Mouse (Mus musculus): ENCODE results near the gene Myo7a. TPM values are rescaled to one million over a fixed set of nuclear protein-coding genes. Genes with fewer than 3 reads are reported as not detected.

Myo7a gene
- polyA plus RNA-seq, 1 experiment from 2014 or later = 9.7 TPM

- H3K27me3 ChIP-seq (ENCODE audit: control insufficient read depth, insufficient read depth, low read length) = no peaks in the 10 kb centered on the region
- 55% methylated on average over 5 of the region's 5 CpGs for WGBS
- H3K36me3 ChIP-seq (replicated peaks; ENCODE audit: control insufficient read depth, insufficient read depth, low read depth, low read length) = no peaks in the 10 kb centered on the region
- no peak overlapping the region for H3K4me2 ChIP-seq (ENCODE audit: low read depth, low read length)
- no peak overlapping the region for H3K9ac ChIP-seq (replicated peaks; ENCODE audit: low read length)
- H3K4me1 ChIP-seq (ENCODE audit: control insufficient read depth, insufficient read depth, low read length) = no peaks in the 10 kb centered on the region
- no peaks in the 10 kb centered on the region for H3K9me3 ChIP-seq (replicated peaks; ENCODE audit: control insufficient read depth, low read length)
- H3K27ac ChIP-seq (replicated peaks; ENCODE audit: low read depth, low read length) = no peak overlapping the region
- no peak for ATAC-seq (replicated peaks; ENCODE audit: insufficient number of reproducible peaks, low FRiP score, low TSS enrichment, low read depth)
- no peak overlapping the region for H3K4me3 ChIP-seq (ENCODE audit: low read depth, low read length)
- no peak for DNase-seq (ENCODE audit: low spot score)
Observed at GRCm38 (mm10) chr7:98157636-98158332, 38.5 kb upstream of the Myo7a start.

GRCm38 (mm10) chr7:98156280-98156665, 36.9 kb upstream of the Myo7a start:
- Histone ChIP-seq H3K27me3 (ENCODE audit: control insufficient read depth, insufficient read depth, low read length) (no peaks in the 10 kb centered on the region), H3K4me2 (ENCODE audit: low read depth, low read length) (no peak overlapping the region), H3K4me1 (ENCODE audit: control insufficient read depth, insufficient read depth, low read length) (no peaks in the 10 kb centered on the region), H3K4me3 (ENCODE audit: low read depth, low read length) (no peak overlapping the region), H3K27ac (replicated peaks; ENCODE audit: low read depth, low read length) (no peak overlapping the region), H3K9ac (replicated peaks; ENCODE audit: low read length) (no peak overlapping the region), H3K9me3 (replicated peaks; ENCODE audit: control insufficient read depth, low read length) (no peaks in the 10 kb centered on the region), H3K36me3 (replicated peaks; ENCODE audit: control insufficient read depth, insufficient read depth, low read depth, low read length) (no peaks in the 10 kb centered on the region)
- WGBS = 79% methylated on average over 3 of the region's 3 CpGs
- no peak for DNase-seq (ENCODE audit: low spot score)
- no peak for ATAC-seq (replicated peaks; ENCODE audit: insufficient number of reproducible peaks, low FRiP score, low TSS enrichment, low read depth)

GRCm38 (mm10) chr7:98155546-98156279, 36.4 kb upstream of the Myo7a start:
- DNase-seq (ENCODE audit: low spot score) (peak; percentile 78), ATAC-seq (replicated peaks; ENCODE audit: insufficient number of reproducible peaks, low FRiP score, low TSS enrichment, low read depth) (no peak)
- 29% methylated on average over 7 of the region's 8 CpGs for WGBS
- no peaks in the 10 kb centered on the region for H3K27me3 ChIP-seq (ENCODE audit: control insufficient read depth, insufficient read depth, low read length)
- H3K4me2 ChIP-seq (ENCODE audit: low read depth, low read length) = no peak overlapping the region
- H3K4me1 ChIP-seq (ENCODE audit: control insufficient read depth, insufficient read depth, low read length) = no peaks in the 10 kb centered on the region
- H3K4me3 ChIP-seq (ENCODE audit: low read depth, low read length) = no peak overlapping the region
- H3K36me3 ChIP-seq (replicated peaks; ENCODE audit: control insufficient read depth, insufficient read depth, low read depth, low read length) = no peaks in the 10 kb centered on the region
- no peak overlapping the region for H3K27ac ChIP-seq (replicated peaks; ENCODE audit: low read depth, low read length)
- H3K9me3 ChIP-seq (replicated peaks; ENCODE audit: control insufficient read depth, low read length) = no peaks in the 10 kb centered on the region
- H3K9ac ChIP-seq (replicated peaks; ENCODE audit: low read length) = no peak overlapping the region

- Histone ChIP-seq H3K9ac (replicated peaks; ENCODE audit: low read length) (no peak overlapping the region), H3K4me2 (ENCODE audit: low read depth, low read length) (no peak overlapping the region), H3K4me3 (ENCODE audit: low read depth, low read length) (no peak overlapping the region), H3K9me3 (replicated peaks; ENCODE audit: control insufficient read depth, low read length) (no peaks in the 10 kb centered on the region), H3K27ac (replicated peaks; ENCODE audit: low read depth, low read length) (no peak overlapping the region), H3K4me1 (ENCODE audit: control insufficient read depth, insufficient read depth, low read length) (no peaks in the 10 kb centered on the region), H3K36me3 (replicated peaks; ENCODE audit: control insufficient read depth, insufficient read depth, low read depth, low read length) (no peaks in the 10 kb centered on the region), H3K27me3 (ENCODE audit: control insufficient read depth, insufficient read depth, low read length) (no peaks in the 10 kb centered on the region)
- no peak for DNase-seq (ENCODE audit: low spot score)
- ATAC-seq (replicated peaks; ENCODE audit: insufficient number of reproducible peaks, low FRiP score, low TSS enrichment, low read depth) = no peak
- 75% methylated on average over 5 of the region's 5 CpGs for WGBS
Observed at GRCm38 (mm10) chr7:98153892-98154291, 34.6 kb upstream of the Myo7a start.

- WGBS = 39% methylated on average over 3 of the region's 3 CpGs
- no peaks in the 10 kb centered on the region for H3K4me1 ChIP-seq (ENCODE audit: control insufficient read depth, insufficient read depth, low read length)
Observed at GRCm38 (mm10) chr7:98153345-98153744, 34.0 kb upstream of the Myo7a start.

GRCm38 (mm10) chr7:98152400-98152799, 33.1 kb upstream of the Myo7a start:
- 54% methylated on average over 8 of the region's 8 CpGs for WGBS
- no peaks in the 10 kb centered on the region for H3K4me1 ChIP-seq (ENCODE audit: control insufficient read depth, insufficient read depth, low read length)

More at GRCm38 (mm10) chr7:98153345-98153744, 34.0 kb upstream of the Myo7a start:
- no peaks in the 10 kb centered on the region for H3K9me3 ChIP-seq (replicated peaks; ENCODE audit: control insufficient read depth, low read length)
- no peak overlapping the region for H3K9ac ChIP-seq (replicated peaks; ENCODE audit: low read length)
- H3K4me2 ChIP-seq (ENCODE audit: low read depth, low read length) = no peak overlapping the region
- no peak for ATAC-seq (replicated peaks; ENCODE audit: insufficient number of reproducible peaks, low FRiP score, low TSS enrichment, low read depth)
- no peaks in the 10 kb centered on the region for H3K27me3 ChIP-seq (ENCODE audit: control insufficient read depth, insufficient read depth, low read length)
- no peak for DNase-seq (ENCODE audit: low spot score)
- H3K36me3 ChIP-seq (replicated peaks; ENCODE audit: control insufficient read depth, insufficient read depth, low read depth, low read length) = no peaks in the 10 kb centered on the region
- H3K27ac ChIP-seq (replicated peaks; ENCODE audit: low read depth, low read length) = no peak overlapping the region
- no peak overlapping the region for H3K4me3 ChIP-seq (ENCODE audit: low read depth, low read length)

GRCm38 (mm10) chr7:98150525-98150924, 31.2 kb upstream of the Myo7a start:
- Histone ChIP-seq H3K27ac (replicated peaks; ENCODE audit: low read depth, low read length) (no peak overlapping the region), H3K4me1 (ENCODE audit: control insufficient read depth, insufficient read depth, low read length) (no peaks in the 10 kb centered on the region), H3K4me3 (ENCODE audit: low read depth, low read length) (no peak overlapping the region), H3K27me3 (ENCODE audit: control insufficient read depth, insufficient read depth, low read length) (no peaks in the 10 kb centered on the region), H3K9ac (replicated peaks; ENCODE audit: low read length) (no peak overlapping the region), H3K36me3 (replicated peaks; ENCODE audit: control insufficient read depth, insufficient read depth, low read depth, low read length) (no peaks in the 10 kb centered on the region), H3K4me2 (ENCODE audit: low read depth, low read length) (no peak overlapping the region), H3K9me3 (replicated peaks; ENCODE audit: control insufficient read depth, low read length) (no peaks in the 10 kb centered on the region)
- ATAC-seq (replicated peaks; ENCODE audit: insufficient number of reproducible peaks, low FRiP score, low TSS enrichment, low read depth) (no peak), DNase-seq (ENCODE audit: low spot score) (no peak)
- WGBS = 49% methylated on average over 5 of the region's 5 CpGs

More at GRCm38 (mm10) chr7:98152400-98152799, 33.1 kb upstream of the Myo7a start:
- Histone ChIP-seq H3K27me3 (ENCODE audit: control insufficient read depth, insufficient read depth, low read length) (no peaks in the 10 kb centered on the region), H3K4me2 (ENCODE audit: low read depth, low read length) (no peak overlapping the region), H3K36me3 (replicated peaks; ENCODE audit: control insufficient read depth, insufficient read depth, low read depth, low read length) (no peaks in the 10 kb centered on the region), H3K4me3 (ENCODE audit: low read depth, low read length) (no peak overlapping the region), H3K9ac (replicated peaks; ENCODE audit: low read length) (no peak overlapping the region), H3K27ac (replicated peaks; ENCODE audit: low read depth, low read length) (no peak overlapping the region), H3K9me3 (replicated peaks; ENCODE audit: control insufficient read depth, low read length) (no peaks in the 10 kb centered on the region)
- DNase-seq (ENCODE audit: low spot score) = no peak
- no peak for ATAC-seq (replicated peaks; ENCODE audit: insufficient number of reproducible peaks, low FRiP score, low TSS enrichment, low read depth)

- Histone ChIP-seq H3K36me3 (replicated peaks; ENCODE audit: control insufficient read depth, insufficient read depth, low read depth, low read length) (no peaks in the 10 kb centered on the region), H3K4me3 (ENCODE audit: low read depth, low read length) (no peak overlapping the region), H3K4me2 (ENCODE audit: low read depth, low read length) (no peak overlapping the region), H3K4me1 (ENCODE audit: control insufficient read depth, insufficient read depth, low read length) (no peaks in the 10 kb centered on the region), H3K9ac (replicated peaks; ENCODE audit: low read length) (no peak overlapping the region), H3K27me3 (ENCODE audit: control insufficient read depth, insufficient read depth, low read length) (no peaks in the 10 kb centered on the region), H3K9me3 (replicated peaks; ENCODE audit: control insufficient read depth, low read length) (no peaks in the 10 kb centered on the region), H3K27ac (replicated peaks; ENCODE audit: low read depth, low read length) (no peak overlapping the region)
- peak; percentile 26 for DNase-seq (ENCODE audit: low spot score)
- peak; percentile 27; the same call in 1 of the 2 replicates for ATAC-seq (replicated peaks; ENCODE audit: insufficient number of reproducible peaks, low FRiP score, low TSS enrichment, low read depth)
- 11% methylated on average over 3 of the region's 3 CpGs for WGBS
Observed at GRCm38 (mm10) chr7:98149802-98150201, 30.5 kb upstream of the Myo7a start.
